Mouse (Mus musculus) ES-Bruce4 (cell line): Measurements from ENCODE around the gene Selplg.

Source experiments
- CTCF ChIP-seq: IDR thresholded peaks from one replicate; pipeline ENCODE4 v1.8.1; 2011; ENCODE audit warnings: low read depth, low read length
- POLR2A ChIP-seq: IDR thresholded peaks from one replicate; pipeline ENCODE4 v1.8.1; 2011; ENCODE audit warnings: low read length; ENCODE audit not compliant: insufficient read depth

GRCm38 (mm10) chr5:113796401-113797148, 35.9 kb downstream of the Selplg start:
- TF ChIP-seq CTCF: no peak
- TF ChIP-seq POLR2A: no peak
